Comparison of ENCODE assay signal across 8 mouse cellular contexts in the genomic region with DNA sequence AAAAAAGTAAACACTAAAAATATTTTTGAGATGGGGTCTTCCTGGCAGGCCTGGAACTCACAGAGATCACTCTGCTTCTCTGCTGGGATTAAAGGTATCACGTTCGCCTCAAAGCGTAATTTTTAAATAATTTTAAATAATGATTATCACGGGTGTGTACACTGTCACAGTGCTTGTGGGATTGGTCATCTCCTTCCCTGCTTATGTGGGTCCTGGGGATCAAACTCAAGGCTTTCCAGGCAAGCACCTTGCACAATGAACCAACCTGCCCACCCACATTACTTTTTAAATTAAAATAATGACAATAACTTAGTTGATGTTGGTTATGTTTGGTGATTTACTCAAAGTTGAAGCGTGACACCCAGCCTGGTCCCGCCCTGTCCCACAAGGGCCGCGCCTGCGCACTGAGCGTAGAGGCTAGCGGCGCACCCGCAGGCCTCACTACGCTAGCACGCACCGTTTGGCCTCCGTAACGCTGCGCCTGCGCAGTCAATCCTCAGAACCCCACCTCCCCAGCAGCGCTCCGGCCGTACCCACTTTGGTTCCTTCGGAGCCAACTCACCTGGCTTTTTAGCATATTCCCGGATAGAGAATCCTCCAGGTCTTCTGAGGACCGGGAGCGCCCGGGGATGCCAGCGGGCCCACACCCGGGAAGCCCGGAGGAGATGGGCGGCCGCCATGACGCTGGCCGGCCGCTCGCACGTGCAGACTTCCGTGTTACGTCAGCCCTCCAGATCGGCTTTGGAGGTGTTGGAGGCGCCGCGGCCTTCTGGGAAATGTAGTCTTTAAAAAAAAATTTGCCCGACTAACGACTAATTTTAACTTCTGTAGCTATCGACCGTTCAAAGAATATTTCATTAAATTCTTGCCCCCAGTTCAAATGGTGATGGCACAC. TPM values are rescaled to one million over a fixed set of nuclear protein-coding genes. Genes with fewer than 3 reads are reported as not detected.
DNase-seq lines count a peak whose midpoint lies in the region; ATAC-seq and TF ChIP-seq lines count a peak whose summit lies in the region.

A gene (minus strand): TSS at position 724 of the 895 bp plus-strand sequence.
A gene (plus strand): TSS at position 750 of the 895 bp plus-strand sequence.

- peaks cover 50% of the 10 kb centered on the region for H3K36me3 ChIP-seq in embryonic facial prominence, embryonic 15.5 days
- H3K36me3 ChIP-seq in kidney, embryonic 14.5 days (ENCODE audit: control insufficient read depth, insufficient read depth, low read length), result peaks cover 44% of the 10 kb centered on the region
- H3K36me3 ChIP-seq in limb, embryonic 15.5 days, result peaks cover 57% of the 10 kb centered on the region

- no peaks in the 10 kb centered on the region for H3K27me3 ChIP-seq in embryonic facial prominence, embryonic 15.5 days
- H3K27me3 ChIP-seq in kidney, embryonic 14.5 days (ENCODE audit: control insufficient read depth, insufficient read depth, low read length), result no peaks in the 10 kb centered on the region
- no peaks in the 10 kb centered on the region for H3K27me3 ChIP-seq in limb, embryonic 15.5 days

- under 1% methylated on average over 48 of the region's 48 CpGs for WGBS in bone marrow, adult 2 months
- under 1% methylated on average over 48 of the region's 48 CpGs for WGBS in embryonic facial prominence, embryonic 15.5 days
- WGBS in kidney, embryonic 14.5 days, result under 1% methylated on average over 48 of the region's 48 CpGs
- WGBS in limb, embryonic 15.5 days, result under 1% methylated on average over 48 of the region's 48 CpGs

- ATAC-seq in embryonic facial prominence, embryonic 15.5 days (ENCODE audit: insufficient number of reproducible peaks, low FRiP score, low TSS enrichment, low read depth), result peak; percentile 92
- ATAC-seq in kidney, embryonic 14.5 days (ENCODE audit: low FRiP score, low TSS enrichment), result peak; percentile 94
- peak; percentile 93 for ATAC-seq in limb, embryonic 15.5 days (ENCODE audit: insufficient number of reproducible peaks, low FRiP score, low TSS enrichment, low read depth)

- peak within 1 kb of the TSS; percentile 89 for H3K4me3 ChIP-seq in bone marrow, adult 2 months (replicated peaks; ENCODE audit: control insufficient read depth, low read depth, low read length)
- H3K4me3 ChIP-seq in embryonic facial prominence, embryonic 15.5 days (replicated peaks), result peak within 1 kb of the TSS; percentile 83
- peak within 1 kb of the TSS; percentile 79 for H3K4me3 ChIP-seq in kidney, embryonic 14.5 days (ENCODE audit: low read length)
- peak within 1 kb of the TSS; percentile 74 for H3K4me3 ChIP-seq in limb, embryonic 15.5 days

- no peak; the same call in 1 of the 2 replicates for TF ChIP-seq POLR2A in bone marrow, adult 2 months (IDR thresholded peaks at IDR 0.05; ENCODE audit: borderline replicate concordance, control insufficient read depth, low read depth, low read length)

- H3K4me2 ChIP-seq in embryonic facial prominence, embryonic 15.5 days (replicated peaks), result peak within 1 kb of the TSS; percentile 77
- peak within 1 kb of the TSS; percentile 91 for H3K4me2 ChIP-seq in kidney, embryonic 14.5 days (replicated peaks; ENCODE audit: low read depth, low read length)
- peak within 1 kb of the TSS; percentile 87 for H3K4me2 ChIP-seq in limb, embryonic 15.5 days

- H3K9ac ChIP-seq in embryonic facial prominence, embryonic 15.5 days, result peak within 1 kb of the TSS; percentile 70
- peak within 1 kb of the TSS; percentile 85 for H3K9ac ChIP-seq in kidney, embryonic 14.5 days (ENCODE audit: low read depth, low read length)
- H3K9ac ChIP-seq in limb, embryonic 15.5 days, result peak within 1 kb of the TSS; percentile 77

- no peaks in the 10 kb centered on the region for H3K4me1 ChIP-seq in bone marrow, adult 2 months (ENCODE audit: control insufficient read depth, insufficient read depth, low read length)
- peaks cover 20% of the 10 kb centered on the region for H3K4me1 ChIP-seq in embryonic facial prominence, embryonic 15.5 days
- H3K4me1 ChIP-seq in kidney, embryonic 14.5 days (ENCODE audit: control insufficient read depth, insufficient read depth, low read length), result peaks cover 19% of the 10 kb centered on the region; the same call in 1 of the 2 replicates
- peaks cover 26% of the 10 kb centered on the region for H3K4me1 ChIP-seq in limb, embryonic 15.5 days

- H3K27ac ChIP-seq in bone marrow, adult 2 months (ENCODE audit: control insufficient read depth, insufficient read depth, low read depth, low read length, poor library complexity), result peak within 1 kb of the TSS; percentile 87
- H3K27ac ChIP-seq in embryonic facial prominence, embryonic 15.5 days (replicated peaks), result peak within 1 kb of the TSS; percentile 93
- H3K27ac ChIP-seq in kidney, embryonic 14.5 days (ENCODE audit: low read depth, low read length), result peak within 1 kb of the TSS; percentile 79
- H3K27ac ChIP-seq in limb, embryonic 15.5 days, result peak within 1 kb of the TSS; percentile 95

- H3K9me3 ChIP-seq in embryonic facial prominence, embryonic 15.5 days (replicated peaks), result no peaks in the 10 kb centered on the region
- H3K9me3 ChIP-seq in kidney, embryonic 14.5 days (ENCODE audit: control insufficient read depth, low read length), result no peaks in the 10 kb centered on the region
- H3K9me3 ChIP-seq in limb, embryonic 15.5 days, result no peaks in the 10 kb centered on the region

- TF ChIP-seq CTCF in bone marrow, adult 2 months (IDR thresholded peaks at IDR 0.05; ENCODE audit: control insufficient read depth, insufficient read depth, low read length), result no peak

- DNase-seq in 416B (ENCODE audit: low read depth), result peak; percentile 98
- DNase-seq in heart, adult 9 months (ENCODE audit: low spot score in 2 of 2), result peak; percentile 97 to 98
- peak; percentile 93 to 95 for DNase-seq in monocyte, adult 2 months (ENCODE audit: low read depth in 1 of 2, low spot score in 2 of 2)
- peak; percentile 95 to 97 for DNase-seq in spleen, postnatal 36 days (ENCODE audit: low spot score in 2 of 2)

RNA-seq across cellular contexts. Expression of the first gene that starts in this region (rescaled TPM):
- 34.4 and 75.4 TPM in 2 replicates for polyA plus RNA-seq in bone marrow, adult 2 months (2011; ENCODE audit: insufficient read depth, insufficient read length, low replicate concordance, missing spikeins)
- polyA plus RNA-seq in embryonic facial prominence, embryonic 15.5 days (2015; fragmentation: Nextera tagmentation; extraction: Ambion mirVana), result 199 and 203 TPM in 2 replicates
- polyA plus RNA-seq in kidney, embryonic 14.5 days (2014; fragmentation: Nextera tagmentation; extraction: Ambion mirVana), result 240 and 276 TPM in 2 replicates
- polyA plus RNA-seq in limb, embryonic 15.5 days (2015; fragmentation: Nextera tagmentation; extraction: Ambion mirVana), result 189 and 194 TPM in 2 replicates

RNA-seq across cellular contexts. Expression of the second gene that starts in this region (rescaled TPM):
- polyA plus RNA-seq in bone marrow, adult 2 months (2011; ENCODE audit: insufficient read depth, insufficient read length, low replicate concordance, missing spikeins), result 14.6 and 32.8 TPM in 2 replicates
- 70.9 and 77.4 TPM in 2 replicates for polyA plus RNA-seq in embryonic facial prominence, embryonic 15.5 days (2015; fragmentation: Nextera tagmentation; extraction: Ambion mirVana)
- 51.4 and 52.7 TPM in 2 replicates for polyA plus RNA-seq in kidney, embryonic 14.5 days (2014; fragmentation: Nextera tagmentation; extraction: Ambion mirVana)
- polyA plus RNA-seq in limb, embryonic 15.5 days (2015; fragmentation: Nextera tagmentation; extraction: Ambion mirVana), result 77.1 and 87.5 TPM in 2 replicates

Comparison
In these comparisons a context has a peak if more than half of its experiments do, and no peak if none do; other contexts are left out.
1. Peak in every context shown above with its lines: DNase-seq, ATAC-seq, H3K4me3 ChIP-seq and H3K27ac ChIP-seq.